Mouse (Mus musculus): Measurements from ENCODE around the gene Pagr1a.
A peak's percentile ranks its signal among the peaks of the same experiment; 100 is the strongest.

Gene Pagr1a

GRCm38 (mm10) chr7:126988816-126989215 lies 28.3 kb downstream of the Pagr1a start:
- DNase-seq, result no peak

- DNase-seq, result peak; percentile 27
Measured at GRCm38 (mm10) chr7:126986319-126986718, 30.8 kb downstream of the Pagr1a start.

GRCm38 (mm10) chr7:126984667-126985444 lies 32.3 kb downstream of the Pagr1a start:
- no peak for DNase-seq

- no peak for DNase-seq
Measured at GRCm38 (mm10) chr7:126983113-126983512, 34.0 kb downstream of the Pagr1a start.

GRCm38 (mm10) chr7:126982054-126982453 lies 35.1 kb downstream of the Pagr1a start:
- no peak for DNase-seq

- DNase-seq, result no peak
Measured at GRCm38 (mm10) chr7:126981601-126982000, 35.6 kb downstream of the Pagr1a start.

- no peak for DNase-seq
Measured at GRCm38 (mm10) chr7:126978841-126979240, 38.3 kb downstream of the Pagr1a start.

- no peak for DNase-seq
Measured at GRCm38 (mm10) chr7:126976878-126977459, 40.2 kb downstream of the Pagr1a start.

- DNase-seq, result peak; percentile 98
Measured at GRCm38 (mm10) chr7:126975950-126976866, 40.9 kb downstream of the Pagr1a start, which contains the start of gene Cdiptos. Gene Cdiptos, minus strand, starts transcription at chr7:126976098.

- DNase-seq, result no peak
Measured at GRCm38 (mm10) chr7:126975893-126975949, 41.4 kb downstream of the Pagr1a start, which contains the start of gene Cdipt. Gene Cdipt, plus strand, starts transcription at chr7:126975914.

- DNase-seq, result no peak
Measured at GRCm38 (mm10) chr7:126975493-126975892, 41.7 kb downstream of the Pagr1a start.

GRCm38 (mm10) chr7:126967361-126967760 lies 49.8 kb downstream of the Pagr1a start:
- DNase-seq, result no peak

- no peak for DNase-seq
Measured at GRCm38 (mm10) chr7:126965568-126965967, 51.6 kb downstream of the Pagr1a start.
